Mouse (Mus musculus) right cerebral cortex, postnatal 4 days (tissue): Measurements from ENCODE around the gene Cnn2.
A peak's percentile ranks its signal among the peaks of the same experiment; 100 is the strongest.

Experiments used
- DNase-seq: peaks from one replicate; pipeline ENCODE4 v3.0.0-alpha.2; 2022

Cnn2 gene

GRCm38 (mm10) chr10:79991548-79991947, 3.2 kb downstream of the Cnn2 start:
- DNase-seq, result no peak

- no peak for DNase-seq
Observed at GRCm38 (mm10) chr10:79994397-79995115, 6.2 kb downstream of the Cnn2 start.

- DNase-seq, result no peak
Observed at GRCm38 (mm10) chr10:79995636-79996035, 7.3 kb downstream of the Cnn2 start.

GRCm38 (mm10) chr10:79996272-79997033, 8.1 kb downstream of the Cnn2 start, which contains the start of gene Abca7:
Abca7 (plus strand) TSS chr10:79996494.
- peak; percentile 98 for DNase-seq

GRCm38 (mm10) chr10:79997034-79997760, 8.8 kb downstream of the Cnn2 start:
- DNase-seq, result peak; percentile 80

GRCm38 (mm10) chr10:79997819-79998218, 9.4 kb downstream of the Cnn2 start:
- no peak for DNase-seq

GRCm38 (mm10) chr10:80001945-80002344, 13.6 kb downstream of the Cnn2 start:
- no peak for DNase-seq

- no peak for DNase-seq
Observed at GRCm38 (mm10) chr10:80002829-80003228, 14.4 kb downstream of the Cnn2 start.

- DNase-seq, result no peak
Observed at GRCm38 (mm10) chr10:80003374-80004232, 15.2 kb downstream of the Cnn2 start.

GRCm38 (mm10) chr10:80004233-80004705, 15.9 kb downstream of the Cnn2 start:
- no peak for DNase-seq

GRCm38 (mm10) chr10:80011740-80012139, 23.4 kb downstream of the Cnn2 start:
- DNase-seq, result no peak

- no peak for DNase-seq
Observed at GRCm38 (mm10) chr10:80013609-80014008, 25.2 kb downstream of the Cnn2 start.

GRCm38 (mm10) chr10:80014484-80015290, 26.3 kb downstream of the Cnn2 start:
- no peak for DNase-seq

- DNase-seq, result no peak
Observed at GRCm38 (mm10) chr10:80015583-80015982, 27.2 kb downstream of the Cnn2 start.

- DNase-seq, result no peak
Observed at GRCm38 (mm10) chr10:80016511-80016910, 28.1 kb downstream of the Cnn2 start, which contains the start of gene Arhgap45. Arhgap45 (plus strand) TSS chr10:80016653.

- no peak for DNase-seq
Observed at GRCm38 (mm10) chr10:80016931-80017330, 28.5 kb downstream of the Cnn2 start.

- DNase-seq, result no peak
Observed at GRCm38 (mm10) chr10:80017361-80017760, 29.0 kb downstream of the Cnn2 start.

- no peak for DNase-seq
Observed at GRCm38 (mm10) chr10:80017771-80018170, 29.4 kb downstream of the Cnn2 start.

GRCm38 (mm10) chr10:80018739-80019297, 30.4 kb downstream of the Cnn2 start:
- DNase-seq, result no peak

GRCm38 (mm10) chr10:80019471-80020131, 31.2 kb downstream of the Cnn2 start:
- DNase-seq, result no peak
